Mouse (Mus musculus) hindbrain, embryonic 11.5 days (tissue): ENCODE results near the gene Trim33. TPM values are rescaled to one million over a fixed set of nuclear protein-coding genes. Genes with fewer than 3 reads are reported as not detected.

Experiments used
- ATAC-seq: fragments of 200-750 bp; cut with Nextera tagmentation; 2 replicates; pipeline ENCODE4 v1.8.0; 2017; ENCODE audit warnings: mild to moderate bottlenecking, moderate TSS enrichment, moderate library complexity; ENCODE audit not compliant: low FRiP score
- DNase-seq: peaks from one replicate; pipeline ENCODE4 v3.0.0-alpha.2; 2015; ENCODE audit warnings: low spot score
- H3K27ac ChIP-seq: fragments of 300-500 bp; sonication (generic); 2 replicates; pipeline ENCODE4 v1.5.1; 2014; ENCODE audit warnings: mild to moderate bottlenecking, low read depth, low read length
- H3K27me3 ChIP-seq: fragments of 300-500 bp; sonication (generic); 2 replicates; pipeline ENCODE4 v1.6.1; 2014; ENCODE audit warnings: mild to moderate bottlenecking, low read length, moderate library complexity, mixed read lengths; ENCODE audit not compliant: control insufficient read depth, insufficient read depth
- H3K36me3 ChIP-seq: fragments of 300-500 bp; sonication (generic); 2 replicates; pipeline ENCODE4 v1.6.1; 2014; ENCODE audit warnings: mild to moderate bottlenecking, low read length, moderate library complexity, mixed read lengths; ENCODE audit not compliant: control insufficient read depth, insufficient read depth
- H3K4me1 ChIP-seq: fragments of 300-500 bp; sonication (generic); replicated peaks from 2 replicates; pipeline ENCODE4 v1.6.1; 2014; ENCODE audit warnings: low read length, mixed read lengths; ENCODE audit not compliant: control insufficient read depth, insufficient read depth
- H3K4me2 ChIP-seq: fragments of 300-500 bp; sonication (generic); replicated peaks from 2 replicates; pipeline ENCODE4 v1.6.1; 2014; ENCODE audit warnings: mild to moderate bottlenecking, low read depth, low read length
- H3K4me3 ChIP-seq: fragments of 300-500 bp; sonication (generic); 2 replicates; pipeline ENCODE4 v1.5.1; 2014; ENCODE audit warnings: low read depth, low read length
- H3K9ac ChIP-seq: fragments of 300-500 bp; sonication (generic); 2 replicates; pipeline ENCODE4 v1.6.1; 2014; ENCODE audit warnings: low read depth, low read length
- H3K9me3 ChIP-seq: fragments of 300-500 bp; sonication (generic); 2 replicates; pipeline ENCODE4 v1.6.1; 2016; ENCODE audit warnings: low read length; ENCODE audit not compliant: control insufficient read depth
- WGBS: fragments of 180-500 bp; shearing (Covaris S2); extraction: QIAGEN DNeasy Blood & Tissue Kit; methylation state at CpG from one replicate; pipeline ENCODE4 v1.1.7; 2014; 5-methylcytosine and 5-hydroxymethylcytosine counted together
- polyA plus RNA-seq: library from polyadenylated mRNA; unstranded; fragments of >200 nt; fragmentation: Nextera tagmentation; extraction: Ambion mirVana; gene quantifications from 2 replicates; pipeline ENCODE4 v1.2.1, GENCODE M21; 2014

The Trim33 gene
- polyA plus RNA-seq, 1 experiment from 2014 or later = 35.8 TPM

DNA sequence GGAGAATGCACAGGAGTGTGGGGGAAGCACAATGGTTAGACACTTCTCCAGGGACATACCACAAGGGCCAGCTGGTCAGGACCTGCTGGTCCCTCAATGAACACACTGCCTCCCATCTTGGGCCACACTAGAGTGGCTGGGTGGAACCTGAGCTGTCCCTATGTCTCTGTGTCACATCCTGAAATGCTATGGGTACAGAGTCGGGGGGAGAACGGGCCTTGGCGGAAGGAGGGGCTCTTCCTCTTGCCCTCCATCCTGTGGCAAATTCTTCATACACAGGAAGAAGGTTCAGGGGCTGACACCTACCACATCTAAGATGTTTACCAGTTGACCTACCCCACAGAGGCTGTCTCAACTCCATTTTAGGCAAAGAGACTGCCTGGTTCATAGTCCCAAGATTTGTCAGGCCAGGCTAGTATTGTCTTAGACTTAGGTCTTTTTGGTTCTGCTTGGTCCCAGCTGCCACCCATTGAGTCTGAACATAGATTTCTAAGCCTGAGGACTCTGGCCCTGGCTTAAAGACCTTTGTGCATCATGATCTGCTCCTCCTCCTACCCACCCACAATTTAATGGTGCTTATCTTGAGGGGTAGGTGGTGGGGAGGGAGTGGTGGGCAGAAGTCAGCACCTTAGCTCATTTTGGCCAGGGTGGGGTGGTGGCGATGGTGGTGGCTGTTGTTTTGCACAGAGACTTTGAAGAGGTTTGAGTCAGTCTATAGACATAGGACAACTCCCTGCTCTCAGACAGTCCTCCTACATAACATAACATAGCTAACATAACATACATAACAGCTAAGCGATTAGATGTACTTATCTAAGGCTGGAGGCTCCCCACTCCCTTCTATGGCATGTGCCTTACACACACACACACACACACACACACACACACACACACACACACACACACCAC lies 106.5 kb downstream of the Trim33 start:
- no peak overlapping the region for H3K9ac ChIP-seq
- WGBS = 97% methylated on average over 5 of the region's 5 CpGs
- H3K4me3 ChIP-seq = no peak overlapping the region
- no peak for ATAC-seq
- no peaks in the 10 kb centered on the region for H3K36me3 ChIP-seq
- no peak overlapping the region for H3K27ac ChIP-seq
- no peaks in the 10 kb centered on the region for H3K27me3 ChIP-seq
- no peaks in the 10 kb centered on the region for H3K4me1 ChIP-seq
- H3K4me2 ChIP-seq = no peak overlapping the region
- H3K9me3 ChIP-seq = no peaks in the 10 kb centered on the region
- DNase-seq = no peak

DNA sequence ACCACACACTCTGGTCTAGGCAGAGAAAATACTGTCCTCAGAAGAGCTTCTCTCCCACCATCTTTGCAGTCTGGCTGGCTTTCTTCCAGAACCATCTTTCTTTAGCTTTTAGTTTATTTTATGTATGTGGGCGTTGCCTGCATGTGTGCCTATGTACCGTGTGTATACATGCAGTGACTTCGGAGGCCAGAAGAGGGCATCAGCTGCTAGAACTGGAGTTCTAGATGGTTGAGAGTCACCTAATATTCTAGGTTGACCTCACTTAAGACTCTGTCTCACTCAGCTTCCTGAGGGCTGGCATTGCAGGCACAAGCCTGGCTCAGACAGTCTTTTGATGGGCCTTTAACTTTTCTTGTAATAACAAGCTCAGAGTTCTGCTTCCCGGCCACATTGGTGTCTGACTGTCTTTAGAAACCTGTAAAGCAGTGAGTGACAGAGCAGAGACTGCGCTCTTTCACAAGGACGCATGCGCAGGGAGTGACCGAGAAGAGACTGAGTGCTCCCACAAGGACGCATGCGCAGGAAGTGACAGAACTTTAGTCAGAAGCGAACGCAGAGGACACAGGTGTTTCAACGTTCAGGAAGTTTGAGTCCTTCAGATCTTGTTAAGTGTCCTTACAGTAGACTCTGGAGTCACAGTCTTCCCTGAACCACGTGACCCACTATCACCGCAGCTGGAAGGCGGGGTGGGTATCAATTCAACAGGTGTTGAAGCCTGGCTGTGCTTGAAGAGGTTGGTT lies 107.4 kb downstream of the Trim33 start:
- Histone ChIP-seq H3K4me1 (no peaks in the 10 kb centered on the region), H3K4me3 (no peak overlapping the region), H3K9ac (no peak overlapping the region), H3K36me3 (no peaks in the 10 kb centered on the region), H3K4me2 (no peak overlapping the region), H3K27ac (no peak overlapping the region), H3K9me3 (no peaks in the 10 kb centered on the region), H3K27me3 (no peaks in the 10 kb centered on the region)
- DNase-seq = no peak
- no peak for ATAC-seq
- WGBS = 90% methylated on average over 16 of the region's 16 CpGs

DNA sequence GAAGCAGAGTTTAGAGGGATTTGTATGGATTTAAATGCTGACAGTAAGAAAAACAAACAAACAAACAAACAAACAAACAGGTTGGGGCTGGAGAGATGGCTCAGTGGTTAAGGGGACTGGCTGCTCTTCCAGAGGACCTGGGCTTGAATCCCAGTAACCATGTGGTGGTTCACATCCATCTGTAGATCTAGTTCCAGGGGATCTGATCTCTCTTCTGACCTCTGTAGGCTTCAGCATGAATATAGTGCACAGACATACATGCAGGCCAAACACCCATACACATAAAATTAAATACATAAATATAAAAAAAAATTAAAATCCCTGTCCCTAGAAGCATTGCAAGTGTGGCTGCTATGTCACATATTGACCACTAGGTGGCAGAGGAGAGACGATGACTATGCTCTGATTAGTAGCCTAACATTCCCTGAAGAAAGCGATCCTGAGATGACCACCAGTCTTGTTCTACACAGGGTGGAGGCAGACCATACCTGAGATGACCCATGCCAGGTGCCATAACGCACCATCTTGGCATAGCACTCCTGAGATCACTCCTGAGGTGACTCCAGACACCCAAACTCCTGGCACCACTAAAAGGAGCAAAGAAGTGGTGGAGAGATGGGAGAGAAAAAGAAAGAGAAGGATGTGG lies 113.6 kb downstream of the Trim33 start:
- no peaks in the 10 kb centered on the region for H3K9me3 ChIP-seq
- no peaks in the 10 kb centered on the region for H3K36me3 ChIP-seq
- no peaks in the 10 kb centered on the region for H3K27me3 ChIP-seq
- H3K27ac ChIP-seq = no peak overlapping the region
- ATAC-seq (peak; percentile 80), DNase-seq (peak; percentile 74)
- H3K9ac ChIP-seq = no peak overlapping the region
- no peaks in the 10 kb centered on the region for H3K4me1 ChIP-seq
- no peak overlapping the region for H3K4me2 ChIP-seq
- WGBS = 4% methylated on average over 3 of the region's 3 CpGs
- no peak overlapping the region for H3K4me3 ChIP-seq

DNA sequence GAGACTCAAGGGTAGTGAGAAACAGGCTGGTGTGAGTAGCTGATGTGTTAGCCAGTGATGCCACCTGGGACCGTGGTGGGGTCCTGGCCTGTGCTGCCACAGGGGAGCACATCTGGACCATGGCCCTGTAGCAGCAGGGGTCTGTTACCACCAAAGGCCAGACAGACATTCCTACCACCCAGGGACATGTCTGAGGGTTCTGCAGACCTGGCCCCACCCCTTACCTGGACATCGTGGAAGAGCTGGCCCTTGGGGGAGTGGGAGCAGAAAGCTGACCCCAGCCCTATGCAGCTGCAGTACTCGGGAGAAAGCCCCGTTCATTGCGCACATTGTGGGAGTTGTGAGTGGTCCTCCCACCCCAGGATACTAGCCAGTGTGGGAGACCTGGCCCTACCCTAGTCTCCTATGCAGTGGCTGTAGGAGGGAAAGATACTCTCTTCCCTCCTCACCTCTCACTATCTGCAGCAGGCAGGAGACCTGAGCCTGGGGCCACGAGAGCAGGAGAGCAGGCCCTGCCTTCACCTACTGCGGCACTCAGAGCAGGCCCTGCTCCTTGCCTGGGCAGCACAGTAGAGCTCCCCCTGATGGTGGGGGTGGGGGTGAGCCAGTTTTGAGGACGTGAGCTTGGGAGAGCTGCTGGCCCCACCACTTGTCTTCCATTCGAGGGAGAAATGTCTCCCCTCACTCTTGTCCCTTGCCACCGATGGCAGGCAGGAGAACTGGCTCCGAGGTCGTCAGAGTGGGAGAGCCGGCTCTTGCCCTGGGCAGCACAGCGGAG lies 114.4 kb downstream of the Trim33 start:
- no peaks in the 10 kb centered on the region for H3K27me3 ChIP-seq
- WGBS = 82% methylated on average over 14 of the region's 14 CpGs
- no peak overlapping the region for H3K4me3 ChIP-seq
- H3K9ac ChIP-seq = no peak overlapping the region
- H3K9me3 ChIP-seq = no peaks in the 10 kb centered on the region
- no peaks in the 10 kb centered on the region for H3K36me3 ChIP-seq
- no peak overlapping the region for H3K4me2 ChIP-seq
- H3K27ac ChIP-seq = no peak overlapping the region
- peak; percentile 53; the same call in 1 of the 2 replicates for ATAC-seq
- no peak for DNase-seq
- H3K4me1 ChIP-seq = no peaks in the 10 kb centered on the region

DNA sequence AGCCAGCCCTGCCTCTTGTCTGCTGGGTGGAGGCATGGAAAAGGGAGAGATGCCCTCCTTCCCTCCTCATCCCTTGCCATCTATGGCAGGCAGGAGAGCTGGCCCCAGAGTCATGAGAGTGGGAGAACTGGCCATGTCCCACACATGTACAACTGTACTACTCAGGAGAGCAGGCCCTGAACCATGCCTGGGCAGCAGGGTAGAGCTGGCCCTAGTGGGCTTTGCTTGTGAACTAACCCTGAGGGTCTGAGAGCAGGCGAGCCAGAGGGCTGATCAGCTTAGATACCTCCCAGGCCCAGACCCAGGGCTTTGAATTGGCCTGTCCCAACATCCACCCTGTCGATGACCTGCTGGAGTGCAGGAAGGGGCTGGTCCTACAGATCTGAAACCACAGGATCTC lies 115.0 kb downstream of the Trim33 start:
- no peaks in the 10 kb centered on the region for H3K27me3 ChIP-seq
- H3K36me3 ChIP-seq = no peaks in the 10 kb centered on the region
- ATAC-seq (no peak), DNase-seq (no peak)
- 83% methylated on average over 2 of the region's 2 CpGs for WGBS
- H3K27ac ChIP-seq = no peak overlapping the region
- H3K4me3 ChIP-seq = no peak overlapping the region
- H3K4me1 ChIP-seq = no peaks in the 10 kb centered on the region
- H3K9me3 ChIP-seq = no peaks in the 10 kb centered on the region
- no peak overlapping the region for H3K9ac ChIP-seq
- no peak overlapping the region for H3K4me2 ChIP-seq

DNA sequence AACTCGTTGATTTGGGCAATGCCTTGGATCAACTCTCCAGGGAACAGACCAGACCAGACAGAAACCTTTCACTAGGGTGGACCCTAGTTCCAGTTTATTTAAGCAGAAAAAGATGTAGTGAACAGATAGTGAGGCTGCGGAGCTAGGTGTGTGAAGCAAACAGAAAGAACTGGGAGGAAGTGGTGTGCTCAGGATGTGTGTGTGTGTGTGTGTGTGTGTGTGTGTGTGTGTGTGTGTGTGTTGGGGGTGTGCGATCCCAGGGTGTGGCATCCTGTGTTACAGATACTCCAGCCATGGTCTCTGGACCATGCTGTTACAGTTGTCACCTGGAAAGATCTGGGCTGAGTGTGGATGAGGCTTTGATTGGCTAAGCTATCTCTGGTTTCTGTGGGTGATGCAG lies 118.4 kb downstream of the Trim33 start:
- Histone ChIP-seq H3K4me1 (peaks cover 2% of the 10 kb centered on the region; the same call in 1 of the 2 replicates), H3K9me3 (no peaks in the 10 kb centered on the region), H3K36me3 (no peaks in the 10 kb centered on the region), H3K4me2 (no peak overlapping the region), H3K9ac (no peak overlapping the region), H3K27ac (no peak overlapping the region), H3K4me3 (no peak overlapping the region), H3K27me3 (no peaks in the 10 kb centered on the region)
- WGBS = 85% methylated on average over 3 of the region's 3 CpGs
- DNase-seq (no peak), ATAC-seq (no peak)

DNA sequence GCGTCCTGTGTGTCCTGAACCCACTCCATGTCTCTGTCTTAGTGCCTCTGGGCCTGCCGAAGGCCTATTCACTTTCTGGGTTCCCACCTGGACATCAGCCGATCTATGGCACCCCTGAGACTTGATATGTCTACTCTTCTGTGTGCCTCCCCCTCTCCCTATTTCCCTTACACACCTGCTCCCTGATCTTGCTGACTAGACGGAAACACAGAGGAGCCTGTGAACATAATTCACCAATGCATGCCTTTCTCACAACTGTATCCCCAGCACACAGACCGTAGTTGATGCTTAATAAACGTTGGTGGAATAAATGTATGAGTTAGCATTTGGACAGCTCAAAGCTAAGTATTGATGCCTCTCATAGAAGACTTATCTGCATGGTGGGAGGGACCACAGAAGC lies 121.7 kb downstream of the Trim33 start:
- no peaks in the 10 kb centered on the region for H3K27me3 ChIP-seq
- H3K27ac ChIP-seq = peak overlapping the region; percentile 25
- DNase-seq (no peak), ATAC-seq (peak; percentile 23; the same call in 1 of the 2 replicates)
- no peak overlapping the region for H3K4me3 ChIP-seq
- 73% methylated on average over 6 of the region's 6 CpGs for WGBS
- no peaks in the 10 kb centered on the region for H3K9me3 ChIP-seq
- no peak overlapping the region for H3K9ac ChIP-seq
- H3K4me2 ChIP-seq = no peak overlapping the region
- H3K4me1 ChIP-seq = peaks cover 2% of the 10 kb centered on the region; the same call in 1 of the 2 replicates
- no peaks in the 10 kb centered on the region for H3K36me3 ChIP-seq
